8 mouse cellular contexts compared by ENCODE assay signal in the genomic region with DNA sequence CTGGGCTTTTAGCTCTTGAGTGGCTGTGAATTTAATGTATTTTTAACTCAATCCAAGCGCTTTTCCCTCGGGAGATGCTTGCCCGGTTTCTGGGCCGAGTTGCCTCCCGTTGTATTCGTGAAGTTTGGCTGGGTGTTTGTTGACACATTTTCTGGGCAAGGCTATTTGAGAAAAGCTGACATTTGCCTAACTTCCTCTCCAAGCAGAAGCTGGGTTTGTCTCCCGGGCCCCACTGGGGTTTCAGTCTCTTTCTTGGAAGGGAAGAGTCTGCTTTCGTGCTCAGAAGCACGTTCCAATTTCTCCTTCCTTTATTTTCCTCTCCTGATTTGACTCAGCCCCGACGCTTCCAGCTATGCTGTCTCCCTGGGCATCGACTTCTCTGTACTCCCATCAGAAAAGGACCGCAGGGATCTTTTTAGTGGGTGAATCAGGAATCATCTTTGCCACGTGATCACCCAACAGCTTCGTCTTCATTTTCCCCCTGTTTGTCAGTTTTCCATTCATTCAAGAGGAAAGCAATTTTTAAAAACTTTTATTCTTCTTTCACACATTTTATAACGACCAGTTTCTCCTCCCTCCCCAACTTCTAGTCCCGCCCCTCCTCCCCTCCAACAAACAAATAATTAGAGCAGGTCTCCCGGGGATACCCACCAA.
DNase-seq lines count a peak whose midpoint lies in the region; ATAC-seq and TF ChIP-seq lines count a peak whose summit lies in the region.

No protein-coding gene starts in this region.

- no peak for TF ChIP-seq CTCF in CH12.LX (conservative IDR thresholded peaks at IDR 0.05 in 1 of 2, IDR thresholded peaks at IDR 0.05 in 1 of 2; ENCODE audit: low read depth in 2 of 2, low read length in 2 of 2)

- H3K9me3 ChIP-seq in CH12.LX (replicated peaks; ENCODE audit: low read length) = peaks cover 6% of the 10 kb centered on the region
- no peaks in the 10 kb centered on the region for H3K9me3 ChIP-seq in forebrain, embryonic 14.5 days (replicated peaks; ENCODE audit: control insufficient read depth, low read length)
- no peaks in the 10 kb centered on the region for H3K9me3 ChIP-seq in neural tube, embryonic 13.5 days

- no peaks in the 10 kb centered on the region for H3K79me2 ChIP-seq in CH12.LX (replicated peaks; ENCODE audit: control insufficient read depth, extremely low read depth, insufficient read depth, poor library complexity, severe bottlenecking)

- no peak overlapping the region for H3K4me3 ChIP-seq in CH12.LX (replicated peaks in 1 of 3; ENCODE audit: low read depth in 2 of 3, low read length in 2 of 3, poor library complexity in 1 of 3)
- H3K4me3 ChIP-seq in forebrain, embryonic 14.5 days (ENCODE audit: low read depth, low read length) = no peak overlapping the region
- H3K4me3 ChIP-seq in neural tube, embryonic 13.5 days = no peak overlapping the region

- dilution Hi-C loops in CH12.LX (cut with MboI; ENCODE audit: extremely low pct_ligation_motif_present, extremely low pct_unique_long_range_greater_than_20kb, low sequenced_read_pairs) = no loop called here

- H3K27me3 ChIP-seq in CH12.LX (replicated peaks) = no peaks in the 10 kb centered on the region
- no peaks in the 10 kb centered on the region for H3K27me3 ChIP-seq in forebrain, embryonic 14.5 days (replicated peaks; ENCODE audit: control insufficient read depth, insufficient read depth, low read length)
- H3K27me3 ChIP-seq in neural tube, embryonic 13.5 days = no peaks in the 10 kb centered on the region

- H3K4me1 ChIP-seq in CH12.LX (ENCODE audit: control insufficient read depth in 1 of 2, insufficient read depth in 2 of 2) = peaks cover 3 to 18% of the 10 kb centered on the region in 2 experiments; a peak in 3 of 4 replicates
- no peaks in the 10 kb centered on the region for H3K4me1 ChIP-seq in forebrain, embryonic 14.5 days (ENCODE audit: control insufficient read depth, insufficient read depth, low read length)
- H3K4me1 ChIP-seq in neural tube, embryonic 13.5 days (replicated peaks) = peaks cover 11% of the 10 kb centered on the region

- in situ Hi-C loops in CH12.LX (cut with MboI; ENCODE audit: low pct_ligation_motif_present, low pct_unique_long_range_greater_than_20kb, low sequenced_read_pairs) = no loop called here

- H3K9ac ChIP-seq in CH12.LX (ENCODE audit: insufficient read depth, low read depth) = 0 out of 2 replicates have a peak overlapping the region, but pooled peaks have one; percentile 25
- H3K9ac ChIP-seq in forebrain, embryonic 14.5 days (ENCODE audit: low read length) = no peak overlapping the region
- H3K9ac ChIP-seq in neural tube, embryonic 13.5 days = no peak overlapping the region

- ATAC-seq in forebrain, embryonic 14.5 days = no peak
- ATAC-seq in neural tube, embryonic 13.5 days (ENCODE audit: low read depth) = no peak

- no peak overlapping the region for H3K27ac ChIP-seq in CH12.LX (ENCODE audit: insufficient read depth, low read depth)
- no peak overlapping the region for H3K27ac ChIP-seq in forebrain, embryonic 14.5 days (ENCODE audit: low read depth, low read length)
- H3K27ac ChIP-seq in neural tube, embryonic 13.5 days (replicated peaks) = no peak overlapping the region

- DNase-seq in embryo, embryonic 10.5 days (ENCODE audit: low spot score) = peak; percentile 20
- no peak for DNase-seq in embryo, embryonic 10 days (ENCODE audit: low spot score)
- DNase-seq in CH12.LX (ENCODE audit: extremely low read depth) (peak; percentile 29), liver (peak; percentile 13)
- DNase-seq in forebrain, embryonic 14.5 days (ENCODE audit: low spot score) = peak; percentile 10
- peak; percentile 17 for DNase-seq in heart, postnatal 25 days (ENCODE audit: low spot score)
- no peak for DNase-seq in thymus, postnatal 25 days

- intact Hi-C loops in heart, postnatal 25 days (cut with DNase I) = no loop called here

- peak overlapping the region; percentile 55 for H3K4me2 ChIP-seq in CH12.LX (ENCODE audit: insufficient read depth, low read depth, poor library complexity, severe bottlenecking)
- no peak overlapping the region; the same call in 1 of the 2 replicates for H3K4me2 ChIP-seq in forebrain, embryonic 14.5 days (ENCODE audit: low read length)
- H3K4me2 ChIP-seq in neural tube, embryonic 13.5 days = peak overlapping the region; percentile 27

- no peak for TF ChIP-seq POLR2A in CH12.LX (IDR thresholded peaks at IDR 0.05; ENCODE audit: low read depth, low read length)

- TF ChIP-seq EP300 in CH12.LX (IDR thresholded peaks at IDR 0.05; ENCODE audit: low read length) = no peak

- 28% methylated on average over 18 of the region's 18 CpGs for WGBS in forebrain, embryonic 14.5 days
- WGBS in neural tube, embryonic 13.5 days = 35% methylated on average over 18 of the region's 18 CpGs

- TF ChIP-seq RAD21 in CH12.LX (IDR thresholded peaks at IDR 0.05; ENCODE audit: low read depth, low read length) = no peak

- no peaks in the 10 kb centered on the region for H3K36me3 ChIP-seq in CH12.LX (replicated peaks in 1 of 2; ENCODE audit: control insufficient read depth in 1 of 2, insufficient read depth in 1 of 2, low read length in 1 of 2)
- H3K36me3 ChIP-seq in forebrain, embryonic 14.5 days (ENCODE audit: control insufficient read depth, insufficient read depth, low read length) = no peaks in the 10 kb centered on the region
- no peaks in the 10 kb centered on the region for H3K36me3 ChIP-seq in neural tube, embryonic 13.5 days

TF ChIP-seq in CH12.LX, 34 proteins besides CTCF, POLR2A, EP300 and RAD21:
- TF ChIP-seq KAT2A (IDR thresholded peaks at IDR 0.05; ENCODE audit: insufficient replicate concordance, low read length) (no peak), JUND (conservative IDR thresholded peaks at IDR 0.05; ENCODE audit: low read depth, low read length) (no peak; the same call in 1 of the 2 replicates), GABPA (IDR thresholded peaks at IDR 0.05; ENCODE audit: insufficient replicate concordance, low read depth, low read length) (no peak), ZMIZ1 (IDR thresholded peaks at IDR 0.05; ENCODE audit: low read depth, low read length) (no peak), POLR2AphosphoS2 (IDR thresholded peaks at IDR 0.05; ENCODE audit: low read depth, low read length) (no peak), MXI1 (IDR thresholded peaks at IDR 0.05; ENCODE audit: low read depth, low read length) (no peak), IRF4 (IDR thresholded peaks at IDR 0.05; ENCODE audit: low read depth, low read length) (peak; percentile 66), MYC (IDR thresholded peaks at IDR 0.05; ENCODE audit: low read depth, low read length) (no peak), MAX (IDR thresholded peaks at IDR 0.05; ENCODE audit: low read length) (no peak), TBP (conservative IDR thresholded peaks at IDR 0.05; ENCODE audit: low read depth, low read length) (no peak), RCOR1 (conservative IDR thresholded peaks at IDR 0.05; ENCODE audit: low read depth, low read length) (no peak), HCFC1 (IDR thresholded peaks at IDR 0.05; ENCODE audit: low read depth, low read length) (no peak), MAZ (IDR thresholded peaks at IDR 0.05; ENCODE audit: low read depth, low read length) (no peak), UBTF (IDR thresholded peaks at IDR 0.05; ENCODE audit: low read depth, low read length) (no peak), NRF1 (IDR thresholded peaks at IDR 0.05; ENCODE audit: low read depth, low read length) (no peak), ZC3H11A (IDR thresholded peaks at IDR 0.05; ENCODE audit: low read depth, low read length) (no peak), NELFE (IDR thresholded peaks at IDR 0.05; ENCODE audit: low read depth, low read length) (no peak), USF1 (IDR thresholded peaks at IDR 0.05; ENCODE audit: low read depth, low read length) (no peak; the same call in 1 of the 2 replicates), SIN3A (IDR thresholded peaks at IDR 0.05; ENCODE audit: low read length) (no peak), MEF2A (IDR thresholded peaks at IDR 0.05; ENCODE audit: borderline replicate concordance, low read depth, low read length) (0 out of 2 replicates have a peak, but pooled peaks have one; percentile 8), ETS1 (conservative IDR thresholded peaks at IDR 0.05; ENCODE audit: low read depth, low read length) (no peak), SMC3 (IDR thresholded peaks at IDR 0.05; ENCODE audit: low read depth, low read length) (no peak), E2F4 (IDR thresholded peaks at IDR 0.05; ENCODE audit: insufficient replicate concordance, low read depth, low read length) (no peak), BHLHE40 (IDR thresholded peaks at IDR 0.05; ENCODE audit: low read depth, low read length) (peak; percentile 63), ZNF384 (IDR thresholded peaks at IDR 0.05; ENCODE audit: low read depth, low read length) (no peak), ELF1 (IDR thresholded peaks at IDR 0.05; ENCODE audit: low read depth, low read length) (no peak), ZKSCAN1 (IDR thresholded peaks at IDR 0.05; ENCODE audit: borderline replicate concordance, low read depth, low read length) (no peak), PAX5 (IDR thresholded peaks at IDR 0.05; ENCODE audit: low read length) (no peak), TCF12 (IDR thresholded peaks at IDR 0.05; ENCODE audit: low read depth, low read length) (no peak), USF2 (conservative IDR thresholded peaks at IDR 0.05; ENCODE audit: low read depth, low read length) (peak; percentile 34; the same call in 1 of the 2 replicates), CHD2 (IDR thresholded peaks at IDR 0.05; ENCODE audit: low read length) (no peak), MAFK (IDR thresholded peaks at IDR 0.05; ENCODE audit: insufficient replicate concordance, low read length) (no peak), CHD1 (IDR thresholded peaks at IDR 0.05; ENCODE audit: low read depth, low read length) (no peak)

Comparison
In these comparisons a context has a peak if more than half of its experiments do, and no peak if none do; other contexts are left out.
1. DNase-seq: peak in embryo, embryonic 10.5 days (single experiment), CH12.LX (single experiment), forebrain, embryonic 14.5 days (single experiment), heart, postnatal 25 days (single experiment) and liver (single experiment); none in embryo, embryonic 10 days (single experiment) and thymus, postnatal 25 days (single experiment).